Comparison of ENCODE assay signal across 10 mouse cellular contexts in genomic region chr9:61967357-61967756, GRCm38 (mm10). TPM values are rescaled to one million over a fixed set of nuclear protein-coding genes. Genes with fewer than 3 reads are reported as not detected.
A peak's percentile ranks its signal among the peaks of the same experiment; 100 is the strongest.
DNase-seq lines count a peak whose midpoint lies in the region; ATAC-seq and TF ChIP-seq lines count a peak whose summit lies in the region.
"Had no signal": no experiment of that assay in that cellular context is flagged by ENCODE, and none has a peak within 500 bp of the region (broad histone marks: within the 10 kb centered on the region; RNA-seq: fewer than 3 reads in every experiment).

No protein-coding gene starts in this region.

- no peak overlapping the region for H3K4me3 ChIP-seq in hindbrain, embryonic 16.5 days (ENCODE audit: low read length)
- no peak overlapping the region for H3K4me3 ChIP-seq in hindbrain, embryonic 10.5 days
- H3K4me3 ChIP-seq in stomach, embryonic 16.5 days (replicated peaks; ENCODE audit: low read length), result no peak overlapping the region
- no peak overlapping the region for H3K4me3 ChIP-seq in stomach, postnatal 0 days (ENCODE audit: low read depth, low read length)
- H3K4me3 ChIP-seq in limb, embryonic 10.5 days, result no peak overlapping the region
- H3K4me3 ChIP-seq: forebrain, embryonic 13.5 days; heart, embryonic 10.5 days had no signal

- no peaks in the 10 kb centered on the region for H3K27me3 ChIP-seq in hindbrain, embryonic 16.5 days (replicated peaks; ENCODE audit: control insufficient read depth, insufficient read depth, low read length)
- peaks cover 9% of the 10 kb centered on the region; the same call in 1 of the 2 replicates for H3K27me3 ChIP-seq in hindbrain, embryonic 10.5 days (ENCODE audit: insufficient read depth, poor library complexity, severe bottlenecking)
- H3K27me3 ChIP-seq in stomach, embryonic 16.5 days (ENCODE audit: control insufficient read depth, insufficient read depth, low read length), result no peaks in the 10 kb centered on the region
- H3K27me3 ChIP-seq in stomach, postnatal 0 days (ENCODE audit: control insufficient read depth, insufficient read depth, low read length), result no peaks in the 10 kb centered on the region
- H3K27me3 ChIP-seq in limb, embryonic 10.5 days (ENCODE audit: low read depth, poor library complexity, severe bottlenecking), result no peaks in the 10 kb centered on the region
- H3K27me3 ChIP-seq: forebrain, embryonic 13.5 days had no signal

- WGBS in hindbrain, embryonic 16.5 days, result 65% methylated on average over 10 of the region's 10 CpGs
- 78% methylated on average over 10 of the region's 10 CpGs for WGBS in hindbrain, embryonic 10.5 days
- WGBS in stomach, embryonic 16.5 days, result 69% methylated on average over 10 of the region's 10 CpGs
- WGBS in stomach, postnatal 0 days, result 56% methylated on average over 10 of the region's 10 CpGs
- 86% methylated on average over 10 of the region's 10 CpGs for WGBS in limb, embryonic 10.5 days

- H3K4me2 ChIP-seq in hindbrain, embryonic 16.5 days (ENCODE audit: low read length), result no peak overlapping the region
- H3K4me2 ChIP-seq in stomach, embryonic 16.5 days (ENCODE audit: low read depth, low read length), result no peak overlapping the region
- no peak overlapping the region for H3K4me2 ChIP-seq in stomach, postnatal 0 days (replicated peaks; ENCODE audit: low read depth)
- H3K4me2 ChIP-seq: forebrain, embryonic 13.5 days had no signal

- no peaks in the 10 kb centered on the region for H3K4me1 ChIP-seq in hindbrain, embryonic 16.5 days (ENCODE audit: control insufficient read depth, insufficient read depth, low read depth, low read length)
- peaks cover 23% of the 10 kb centered on the region for H3K4me1 ChIP-seq in hindbrain, embryonic 10.5 days (replicated peaks)
- peaks cover 4% of the 10 kb centered on the region for H3K4me1 ChIP-seq in stomach, embryonic 16.5 days (ENCODE audit: control insufficient read depth, insufficient read depth, low read length)
- H3K4me1 ChIP-seq in stomach, postnatal 0 days (replicated peaks; ENCODE audit: control insufficient read depth, insufficient read depth), result no peaks in the 10 kb centered on the region
- peaks cover 18% of the 10 kb centered on the region for H3K4me1 ChIP-seq in limb, embryonic 10.5 days

- no peak for DNase-seq in hindbrain, embryonic 10.5 days (ENCODE audit: low spot score)
- no peak for DNase-seq in stomach, postnatal 0 days (ENCODE audit: low spot score)
- DNase-seq in brain, adult 2 months (ENCODE audit: low read depth, low spot score), result peak; percentile 75
- peak; percentile 26 for DNase-seq in telencephalon, adult 2 months (ENCODE audit: low read depth, low spot score)
- no peak for DNase-seq in limb, embryonic 10.5 days (ENCODE audit: low spot score)
- DNase-seq: lung, postnatal 14 days had no signal

- H3K9me3 ChIP-seq in hindbrain, embryonic 16.5 days (ENCODE audit: control insufficient read depth, low read length), result no peaks in the 10 kb centered on the region
- no peaks in the 10 kb centered on the region for H3K9me3 ChIP-seq in hindbrain, embryonic 10.5 days
- no peaks in the 10 kb centered on the region for H3K9me3 ChIP-seq in stomach, embryonic 16.5 days (replicated peaks; ENCODE audit: control insufficient read depth, low read length)
- no peaks in the 10 kb centered on the region for H3K9me3 ChIP-seq in stomach, postnatal 0 days (ENCODE audit: control insufficient read depth, low read length)
- no peaks in the 10 kb centered on the region for H3K9me3 ChIP-seq in limb, embryonic 10.5 days (replicated peaks)
- H3K9me3 ChIP-seq: forebrain, embryonic 13.5 days; heart, embryonic 10.5 days had no signal

- TF ChIP-seq CTCF in stomach, postnatal 0 days (IDR thresholded peaks at IDR 0.05; ENCODE audit: low read depth), result no peak

- TF ChIP-seq EP300 in stomach, postnatal 0 days (optimal IDR thresholded peaks at IDR 0.05), result no peak

- peak; percentile 25; the same call in 1 of the 2 replicates for ATAC-seq in hindbrain, embryonic 16.5 days
- ATAC-seq in stomach, embryonic 16.5 days (ENCODE audit: insufficient read depth, low FRiP score), result 0 out of 2 replicates have a peak, but pooled peaks have one; percentile 27
- no peak; the same call in 1 of the 2 replicates for ATAC-seq in stomach, postnatal 0 days (ENCODE audit: low FRiP score, low TSS enrichment)
- ATAC-seq: forebrain, embryonic 13.5 days had no signal

- no peak overlapping the region for H3K27ac ChIP-seq in hindbrain, embryonic 16.5 days (ENCODE audit: low read depth, low read length)
- H3K27ac ChIP-seq in hindbrain, embryonic 10.5 days, result no peak overlapping the region
- peak overlapping the region; percentile 27; the same call in 1 of the 2 replicates for H3K27ac ChIP-seq in stomach, embryonic 16.5 days (ENCODE audit: low read length)
- H3K27ac ChIP-seq in stomach, postnatal 0 days (replicated peaks), result no peak overlapping the region
- no peak overlapping the region for H3K27ac ChIP-seq in limb, embryonic 10.5 days
- H3K27ac ChIP-seq: forebrain, embryonic 13.5 days; heart, embryonic 10.5 days had no signal

- no peak overlapping the region for H3K9ac ChIP-seq in hindbrain, embryonic 16.5 days (ENCODE audit: low read depth, low read length)
- H3K9ac ChIP-seq in stomach, embryonic 16.5 days (ENCODE audit: low read length), result no peak overlapping the region
- H3K9ac ChIP-seq in stomach, postnatal 0 days (ENCODE audit: low read length), result no peak overlapping the region
- H3K9ac ChIP-seq: forebrain, embryonic 13.5 days had no signal

- no peaks in the 10 kb centered on the region for H3K36me3 ChIP-seq in hindbrain, embryonic 16.5 days (ENCODE audit: control insufficient read depth, insufficient read depth, low read length)
- no peaks in the 10 kb centered on the region for H3K36me3 ChIP-seq in hindbrain, embryonic 10.5 days
- H3K36me3 ChIP-seq in stomach, embryonic 16.5 days (ENCODE audit: control insufficient read depth, insufficient read depth, low read length), result no peaks in the 10 kb centered on the region
- H3K36me3 ChIP-seq in stomach, postnatal 0 days (ENCODE audit: control insufficient read depth, insufficient read depth, low read length), result no peaks in the 10 kb centered on the region
- H3K36me3 ChIP-seq in limb, embryonic 10.5 days, result no peaks in the 10 kb centered on the region
- H3K36me3 ChIP-seq: heart, embryonic 10.5 days had no signal

RNA-seq across cellular contexts. Expression of gene Kif23, which starts 20.8 kb away (rescaled TPM):
- 13.7 and 18.6 TPM in 2 replicates for polyA plus RNA-seq in hindbrain, embryonic 16.5 days (2015; fragmentation: Nextera tagmentation; extraction: Ambion mirVana)
- polyA plus RNA-seq in hindbrain, embryonic 10.5 days (2016; fragmentation: Nextera tagmentation; extraction: Ambion mirVana), result 75.7 and 110 TPM in 2 replicates
- 102 and 124 TPM in 2 replicates for polyA plus RNA-seq in stomach, embryonic 16.5 days (2015; fragmentation: Nextera tagmentation; extraction: Ambion mirVana)
- 19.9 and 25.1 TPM in 2 replicates for polyA plus RNA-seq in stomach, postnatal 0 days (2015; fragmentation: Nextera tagmentation; extraction: Ambion mirVana)
- 102 and 117 TPM in 2 replicates for polyA plus RNA-seq in limb, embryonic 10.5 days (2016; fragmentation: Nextera tagmentation; extraction: Ambion mirVana)

RNA-seq across cellular contexts. Expression of gene Rplp1, which starts 53.0 kb away (rescaled TPM):
- 902 and 928 TPM in 2 replicates for polyA plus RNA-seq in hindbrain, embryonic 16.5 days (2015; fragmentation: Nextera tagmentation; extraction: Ambion mirVana)
- polyA plus RNA-seq in hindbrain, embryonic 10.5 days (2016; fragmentation: Nextera tagmentation; extraction: Ambion mirVana), result 1,078 and 1,182 TPM in 2 replicates
- polyA plus RNA-seq in stomach, embryonic 16.5 days (2015; fragmentation: Nextera tagmentation; extraction: Ambion mirVana), result 1,285 and 1,334 TPM in 2 replicates
- 1,416 and 1,491 TPM in 2 replicates for polyA plus RNA-seq in stomach, postnatal 0 days (2015; fragmentation: Nextera tagmentation; extraction: Ambion mirVana)
- polyA plus RNA-seq in limb, embryonic 10.5 days (2016; fragmentation: Nextera tagmentation; extraction: Ambion mirVana), result 1,122 and 1,351 TPM in 2 replicates

RNA-seq across cellular contexts. Expression of gene Paqr5, which starts 59.3 kb away (rescaled TPM):
- 0.57 and 0.64 TPM in 2 replicates for polyA plus RNA-seq in hindbrain, embryonic 16.5 days (2015; fragmentation: Nextera tagmentation; extraction: Ambion mirVana)
- polyA plus RNA-seq in hindbrain, embryonic 10.5 days (2016; fragmentation: Nextera tagmentation; extraction: Ambion mirVana), result 0.58 and 0.65 TPM in 2 replicates
- 42.2 and 65.3 TPM in 2 replicates for polyA plus RNA-seq in stomach, embryonic 16.5 days (2015; fragmentation: Nextera tagmentation; extraction: Ambion mirVana)
- 92.5 and 97.2 TPM in 2 replicates for polyA plus RNA-seq in stomach, postnatal 0 days (2015; fragmentation: Nextera tagmentation; extraction: Ambion mirVana)
- 0.87 and 1.1 TPM in 2 replicates for polyA plus RNA-seq in limb, embryonic 10.5 days (2016; fragmentation: Nextera tagmentation; extraction: Ambion mirVana)

Comparison
In these comparisons a context has a peak if more than half of its experiments do, and no peak if none do; other contexts are left out.
1. DNase-seq: peak in brain, adult 2 months (single experiment) and telencephalon, adult 2 months (single experiment); none in hindbrain, embryonic 10.5 days (single experiment), stomach, postnatal 0 days (single experiment) and limb, embryonic 10.5 days (single experiment).
2. RNA of gene Paqr5, which starts 59.3 kb away (polyA plus RNA-seq): 92.5 to 97.2 TPM in stomach, postnatal 0 days and 42.2 to 65.3 TPM in stomach, embryonic 16.5 days; 0.87 to 1.1 TPM in limb, embryonic 10.5 days, 0.57 to 0.64 TPM in hindbrain, embryonic 16.5 days and 0.58 to 0.65 TPM in hindbrain, embryonic 10.5 days; every median in the first group is over 10 times any median in the second.